Mouse (Mus musculus): ENCODE data around the gene Ptma.

- peak; percentile 43; the same call in 1 of the 2 replicates for TF ChIP-seq CTCF (IDR thresholded peaks at IDR 0.05; ENCODE audit: borderline replicate concordance, control insufficient read depth, extremely low read depth, insufficient read depth, low read length, poor library complexity)
- TF ChIP-seq POLR2A (IDR thresholded peaks at IDR 0.05; ENCODE audit: control insufficient read depth, extremely low read depth, insufficient read depth, low read length, poor library complexity) = no peak
Measured at GRCm38 (mm10) chr1:86520361-86520760, 6.2 kb upstream of the Ptma start.

Measured in thymus, adult 2 months (tissue).